In genomic region chr8:103964293-103964918, GRCm38 (mm10) we compare ENCODE assay signal across 9 mouse cellular contexts.
DNase-seq lines count a peak whose midpoint lies in the region; ATAC-seq and TF ChIP-seq lines count a peak whose summit lies in the region.
"Had no signal": no experiment of that assay in that cellular context is flagged by ENCODE, and none has a peak within 500 bp of the region (broad histone marks: within the 10 kb centered on the region; RNA-seq: fewer than 3 reads in every experiment).

No protein-coding gene starts in this region.

- no peak for TF ChIP-seq CTCF in forebrain, postnatal 0 days (IDR thresholded peaks at IDR 0.05; ENCODE audit: low read depth)

- H3K27me3 ChIP-seq in heart, embryonic 10.5 days (ENCODE audit: insufficient read depth, poor library complexity, severe bottlenecking) = no peaks in the 10 kb centered on the region
- no peaks in the 10 kb centered on the region for H3K27me3 ChIP-seq in midbrain, embryonic 13.5 days
- no peaks in the 10 kb centered on the region for H3K27me3 ChIP-seq in midbrain, embryonic 10.5 days (ENCODE audit: low read depth, poor library complexity, severe bottlenecking)
- no peaks in the 10 kb centered on the region for H3K27me3 ChIP-seq in forebrain, postnatal 0 days (ENCODE audit: insufficient read depth, low read length)
- no peaks in the 10 kb centered on the region for H3K27me3 ChIP-seq in neural tube, embryonic 14.5 days (ENCODE audit: control insufficient read depth, insufficient read depth, low read length)

- H3K27ac ChIP-seq in heart, embryonic 10.5 days = no peak overlapping the region
- no peak overlapping the region for H3K27ac ChIP-seq in midbrain, embryonic 13.5 days
- no peak overlapping the region for H3K27ac ChIP-seq in midbrain, embryonic 10.5 days (replicated peaks)
- no peak overlapping the region for H3K27ac ChIP-seq in forebrain, postnatal 0 days (ENCODE audit: low read depth, low read length)
- no peak overlapping the region for H3K27ac ChIP-seq in neural tube, embryonic 14.5 days (ENCODE audit: low read depth, low read length)

- peak; percentile 21 to 43 for DNase-seq in heart, postnatal 10 days
- no peak for DNase-seq in heart, embryonic 10.5 days (ENCODE audit: low spot score)
- DNase-seq in midbrain, embryonic 10.5 days (ENCODE audit: low spot score) = no peak
- DNase-seq in forebrain, postnatal 0 days = peak; percentile 64
- DNase-seq in frontal cortex, postnatal 36 days (ENCODE audit: low spot score in 2 of 2) = no peak
- DNase-seq in gastrocnemius, adult 18-20 months (ENCODE audit: low spot score) = no peak

- peak; percentile 66 for ATAC-seq in midbrain, embryonic 13.5 days
- peak; percentile 80 for ATAC-seq in forebrain, postnatal 0 days
- peak; percentile 68; the same call in 1 of the 2 replicates for ATAC-seq in neural tube, embryonic 14.5 days (ENCODE audit: low read depth)

- H3K9ac ChIP-seq in midbrain, embryonic 13.5 days (replicated peaks) = no peak overlapping the region
- H3K9ac ChIP-seq in forebrain, postnatal 0 days = no peak overlapping the region
- no peak overlapping the region for H3K9ac ChIP-seq in neural tube, embryonic 14.5 days (replicated peaks; ENCODE audit: low read depth, low read length)

- 74% methylated on average over 7 of the region's 7 CpGs for WGBS in heart, embryonic 10.5 days
- 55% methylated on average over 7 of the region's 7 CpGs for WGBS in midbrain, embryonic 13.5 days
- WGBS in midbrain, embryonic 10.5 days = 82% methylated on average over 7 of the region's 7 CpGs
- 24% methylated on average over 7 of the region's 7 CpGs for WGBS in forebrain, postnatal 0 days
- 37% methylated on average over 7 of the region's 7 CpGs for WGBS in neural tube, embryonic 14.5 days

- H3K4me3 ChIP-seq in heart, embryonic 10.5 days = no peak overlapping the region
- H3K4me3 ChIP-seq in midbrain, embryonic 13.5 days (replicated peaks) = no peak overlapping the region
- H3K4me3 ChIP-seq in midbrain, embryonic 10.5 days = no peak overlapping the region
- H3K4me3 ChIP-seq in forebrain, postnatal 0 days (ENCODE audit: low read depth, low read length) = no peak overlapping the region
- no peak overlapping the region for H3K4me3 ChIP-seq in neural tube, embryonic 14.5 days (ENCODE audit: low read depth, low read length)

- no peak overlapping the region for H3K4me2 ChIP-seq in midbrain, embryonic 13.5 days (replicated peaks)
- no peak overlapping the region for H3K4me2 ChIP-seq in forebrain, postnatal 0 days (ENCODE audit: low read depth)
- no peak overlapping the region for H3K4me2 ChIP-seq in neural tube, embryonic 14.5 days (ENCODE audit: low read depth, low read length)

- intact Hi-C loops in heart, postnatal 10 days (cut with DNase I) = no loop called here

- no peaks in the 10 kb centered on the region for H3K9me3 ChIP-seq in heart, embryonic 10.5 days
- H3K9me3 ChIP-seq in midbrain, embryonic 13.5 days = no peaks in the 10 kb centered on the region
- no peaks in the 10 kb centered on the region for H3K9me3 ChIP-seq in midbrain, embryonic 10.5 days (replicated peaks)
- H3K9me3 ChIP-seq in forebrain, postnatal 0 days (ENCODE audit: low read length) = no peaks in the 10 kb centered on the region
- no peaks in the 10 kb centered on the region for H3K9me3 ChIP-seq in neural tube, embryonic 14.5 days (ENCODE audit: control insufficient read depth, low read length)

- no peaks in the 10 kb centered on the region for H3K36me3 ChIP-seq in heart, embryonic 10.5 days
- no peaks in the 10 kb centered on the region for H3K36me3 ChIP-seq in midbrain, embryonic 13.5 days
- H3K36me3 ChIP-seq in midbrain, embryonic 10.5 days = no peaks in the 10 kb centered on the region
- H3K36me3 ChIP-seq in forebrain, postnatal 0 days (ENCODE audit: insufficient read depth) = no peaks in the 10 kb centered on the region
- H3K36me3 ChIP-seq in neural tube, embryonic 14.5 days (ENCODE audit: control insufficient read depth, insufficient read depth, low read length) = no peaks in the 10 kb centered on the region
- H3K36me3 ChIP-seq: G1E had no signal

- no peaks in the 10 kb centered on the region for H3K4me1 ChIP-seq in heart, embryonic 10.5 days
- no peaks in the 10 kb centered on the region for H3K4me1 ChIP-seq in midbrain, embryonic 13.5 days (replicated peaks)
- H3K4me1 ChIP-seq in midbrain, embryonic 10.5 days = no peaks in the 10 kb centered on the region
- H3K4me1 ChIP-seq in forebrain, postnatal 0 days (ENCODE audit: insufficient read depth) = no peaks in the 10 kb centered on the region
- H3K4me1 ChIP-seq in neural tube, embryonic 14.5 days (ENCODE audit: control insufficient read depth, insufficient read depth, low read length) = no peaks in the 10 kb centered on the region

Comparison
In these comparisons a context has a peak if more than half of its experiments do, and no peak if none do; other contexts are left out.
1. DNase-seq: peak in heart, postnatal 10 days (2 of 2) and forebrain, postnatal 0 days (single experiment); none in heart, embryonic 10.5 days (single experiment), midbrain, embryonic 10.5 days (single experiment), frontal cortex, postnatal 36 days (0 of 2) and gastrocnemius, adult 18-20 months (single experiment).
2. Peak in every context shown above with its lines, with median percentiles within 50 percentile points of each other: ATAC-seq.